Mouse (Mus musculus) MEL (cell line): ENCODE measurements around the gene Mprip. TPM values are rescaled to one million over a fixed set of nuclear protein-coding genes. Genes with fewer than 3 reads are reported as not detected.

Experiments
- DNase-seq: peaks from one replicate; pipeline ENCODE4 v3.0.0; 2011; ENCODE audit warnings: low read depth, low spot score
- H3K27ac ChIP-seq: 2 replicates; pipeline ENCODE4 v1.5.1; 2012; ENCODE audit warnings: low read depth, mild to moderate bottlenecking, control low read depth, low read length, moderate library complexity; ENCODE audit not compliant: control insufficient read depth
- H3K27me3 ChIP-seq, 2 experiments: fragments of 150-350 bp in 1 of 2; sonication (generic) in 1 of 2; 2 replicates each; pipeline ENCODE4 v1.6.1; 2012; ENCODE audit warnings: low read length in 2 of 2, mild to moderate bottlenecking in 2 of 2, improper control_type of control experiment in 1 of 2, moderate library complexity in 1 of 2; ENCODE audit not compliant: insufficient read depth in 2 of 2, control insufficient read depth in 1 of 2
- H3K36me3 ChIP-seq, 2 experiments: 2 replicates each; pipeline ENCODE4 v1.6.1; 2012 to 2014; ENCODE audit warnings: low read length in 2 of 2, improper control_type of control experiment in 1 of 2, inconsistent platforms in 1 of 2, mild to moderate bottlenecking in 1 of 2; ENCODE audit not compliant: insufficient read depth in 2 of 2, control insufficient read depth in 1 of 2
- H3K4me1 ChIP-seq, 2 experiments: fragments of 150-350 bp in 1 of 2; sonication (generic) in 1 of 2; 2 replicates each; pipeline ENCODE4 v1.6.1; 2012; ENCODE audit warnings: low read length in 2 of 2, improper control_type of control experiment in 1 of 2, mild to moderate bottlenecking in 1 of 2; ENCODE audit not compliant: insufficient read depth in 2 of 2, control insufficient read depth in 1 of 2
- H3K4me3 ChIP-seq, 2 experiments: fragments of 150-350 bp in 1 of 2; sonication (generic) in 1 of 2; 2 replicates each; pipeline ENCODE4 v1.5.1; 2012; ENCODE audit warnings: low read depth in 2 of 2, low read length in 2 of 2, mild to moderate bottlenecking in 2 of 2, moderate library complexity in 2 of 2, control low read depth in 1 of 2, improper control_type of control experiment in 1 of 2; ENCODE audit not compliant: control insufficient read depth in 1 of 2, insufficient read depth in 1 of 2
- H3K79me2 ChIP-seq: 2 replicates; pipeline ENCODE4 v1.6.1; 2012; ENCODE audit warnings: mild to moderate bottlenecking, low read length, moderate library complexity; ENCODE audit not compliant: control insufficient read depth, poor library complexity, insufficient read depth
- H3K9ac ChIP-seq: 2 replicates; pipeline ENCODE4 v1.6.1; 2012; ENCODE audit warnings: low read depth, mild to moderate bottlenecking, control low read depth, low read length, moderate library complexity; ENCODE audit not compliant: control insufficient read depth, poor library complexity, severe bottlenecking
- H3K9me3 ChIP-seq: fragments of 150-350 bp; sonication (generic); replicated peaks from 2 replicates; pipeline ENCODE4 v1.6.1; 2012; ENCODE audit warnings: mild to moderate bottlenecking, low read length, improper control_type of control experiment, moderate library complexity; ENCODE audit not compliant: insufficient read depth
- BHLHE40 ChIP-seq: IDR thresholded peaks from 2 replicates; pipeline ENCODE4 v1.6.1; 2012; ENCODE audit warnings: low read depth, mild to moderate bottlenecking, inconsistent platforms, low read length, improper control_type of control experiment, borderline replicate concordance
- CHD1 ChIP-seq: IDR thresholded peaks from 2 replicates; pipeline ENCODE4 v1.6.1; 2012; ENCODE audit warnings: low read depth, mild to moderate bottlenecking, inconsistent platforms, low read length, improper control_type of control experiment
- CTCF ChIP-seq, 3 experiments: IDR thresholded peaks in 2 of 3; conservative IDR thresholded peaks in 1 of 3; 2 replicates each; pipeline ENCODE4 v1.5.1; 2011 to 2012; ENCODE audit warnings: low read length in 3 of 3, low read depth in 2 of 3, mild to moderate bottlenecking in 2 of 3, improper control_type of control experiment in 1 of 3, inconsistent platforms in 1 of 3, mixed read lengths in 1 of 3, moderate library complexity in 1 of 3; ENCODE audit not compliant: control insufficient read depth in 1 of 3, insufficient read depth in 1 of 3, poor library complexity in 1 of 3, severe bottlenecking in 1 of 3
- ELF1 ChIP-seq: IDR thresholded peaks from 2 replicates; pipeline ENCODE4 v1.6.1; 2014; ENCODE audit warnings: low read depth, mild to moderate bottlenecking, inconsistent platforms, low read length, improper control_type of control experiment, moderate library complexity
- EP300 ChIP-seq, 2 experiments: IDR thresholded peaks; 2 replicates each; pipeline ENCODE4 v1.6.1; 2011; ENCODE audit warnings: improper control_type of control experiment in 2 of 2, low read length in 2 of 2, low read depth in 1 of 2, mild to moderate bottlenecking in 1 of 2
- ETS1 ChIP-seq: IDR thresholded peaks from 2 replicates; pipeline ENCODE4 v1.6.1; 2012; ENCODE audit warnings: low read depth, mild to moderate bottlenecking, inconsistent platforms, low read length, improper control_type of control experiment, moderate library complexity
- GABPA ChIP-seq: IDR thresholded peaks from 2 replicates; pipeline ENCODE4 v1.6.1; 2012; ENCODE audit warnings: low read depth, mild to moderate bottlenecking, inconsistent platforms, low read length, improper control_type of control experiment, moderate library complexity
- GATA1 ChIP-seq: IDR thresholded peaks from 2 replicates; pipeline ENCODE4 v1.6.1; 2011; ENCODE audit warnings: low read depth, low read length, improper control_type of control experiment
- JUND ChIP-seq: IDR thresholded peaks from 2 replicates; pipeline ENCODE4 v1.6.1; 2011; ENCODE audit warnings: low read depth, mild to moderate bottlenecking, improper control_type of control experiment, low read length
- MAFK ChIP-seq: IDR thresholded peaks from 2 replicates; pipeline ENCODE4 v1.6.1; 2011; ENCODE audit warnings: low read depth, mild to moderate bottlenecking, low read length, improper control_type of control experiment, borderline replicate concordance
- MAX ChIP-seq: IDR thresholded peaks from 2 replicates; pipeline ENCODE4 v1.6.1; 2011; ENCODE audit warnings: low read length, improper control_type of control experiment
- MAZ ChIP-seq: IDR thresholded peaks from 2 replicates; pipeline ENCODE4 v1.6.1; 2012; ENCODE audit warnings: low read depth, mild to moderate bottlenecking, inconsistent platforms, low read length, improper control_type of control experiment
- MEF2A ChIP-seq: IDR thresholded peaks from 2 replicates; pipeline ENCODE4 v1.6.1; 2014; ENCODE audit warnings: low read depth, mild to moderate bottlenecking, inconsistent platforms, low read length, improper control_type of control experiment; ENCODE audit not compliant: poor library complexity, insufficient replicate concordance, severe bottlenecking; ENCODE audit errors: extremely low read depth
- MXI1 ChIP-seq: IDR thresholded peaks from 2 replicates; pipeline ENCODE4 v1.6.1; 2011; ENCODE audit warnings: mild to moderate bottlenecking, low read depth, low read length, improper control_type of control experiment
- MYB ChIP-seq: IDR thresholded peaks from 2 replicates; pipeline ENCODE4 v1.6.1; 2011; ENCODE audit warnings: mild to moderate bottlenecking, low read depth, low read length, improper control_type of control experiment
- MYC ChIP-seq: IDR thresholded peaks from 2 replicates; pipeline ENCODE4 v1.6.1; 2011; ENCODE audit warnings: low read depth, mild to moderate bottlenecking, low read length, improper control_type of control experiment, moderate library complexity
- NELFE ChIP-seq: IDR thresholded peaks from 2 replicates; pipeline ENCODE4 v1.6.1; 2011; ENCODE audit warnings: low read depth, low read length, improper control_type of control experiment
- NRF1 ChIP-seq: IDR thresholded peaks from 2 replicates; pipeline ENCODE4 v1.6.1; 2014; ENCODE audit warnings: low read depth, mild to moderate bottlenecking, inconsistent platforms, low read length, improper control_type of control experiment, moderate library complexity; ENCODE audit not compliant: poor library complexity, insufficient read depth, severe bottlenecking
- POLR2A ChIP-seq, 2 experiments: IDR thresholded peaks; 2 replicates each; pipeline ENCODE4 v1.6.1; 2011 to 2012; ENCODE audit warnings: low read length in 2 of 2, mild to moderate bottlenecking in 2 of 2, control low read depth in 1 of 2, improper control_type of control experiment in 1 of 2, low read depth in 1 of 2, moderate library complexity in 1 of 2; ENCODE audit not compliant: control insufficient read depth in 1 of 2, insufficient read depth in 1 of 2, poor library complexity in 1 of 2
- POLR2AphosphoS2 ChIP-seq: IDR thresholded peaks from 2 replicates; pipeline ENCODE4 v1.6.1; 2011; ENCODE audit warnings: low read length, improper control_type of control experiment
- POLR2AphosphoS5 ChIP-seq: IDR thresholded peaks from 2 replicates; pipeline ENCODE4 v1.6.1; 2012; ENCODE audit warnings: low read depth, borderline replicate concordance, mild to moderate bottlenecking, inconsistent platforms, low read length, moderate library complexity, mixed read lengths
- RAD21 ChIP-seq: IDR thresholded peaks from 2 replicates; pipeline ENCODE4 v1.6.1; 2011; ENCODE audit warnings: mild to moderate bottlenecking, low read depth, low read length, improper control_type of control experiment
- RCOR1 ChIP-seq: IDR thresholded peaks from 2 replicates; pipeline ENCODE4 v1.6.1; 2012; ENCODE audit warnings: low read depth, mild to moderate bottlenecking, inconsistent platforms, low read length, improper control_type of control experiment
- SIN3A ChIP-seq: IDR thresholded peaks from 2 replicates; pipeline ENCODE4 v1.6.1; 2012; ENCODE audit warnings: low read length, improper control_type of control experiment, inconsistent platforms
- SMC3 ChIP-seq: IDR thresholded peaks from 2 replicates; pipeline ENCODE4 v1.6.1; 2011; ENCODE audit warnings: low read depth, low read length, improper control_type of control experiment
- TAL1 ChIP-seq: IDR thresholded peaks from 2 replicates; pipeline ENCODE4 v1.6.1; 2012; ENCODE audit warnings: mild to moderate bottlenecking, inconsistent platforms, low read length, moderate library complexity, mixed read lengths
- TCF12 ChIP-seq: IDR thresholded peaks from 2 replicates; pipeline ENCODE4 v1.6.1; 2014; ENCODE audit warnings: low read depth, mild to moderate bottlenecking, inconsistent platforms, low read length, improper control_type of control experiment, moderate library complexity
- USF1 ChIP-seq: IDR thresholded peaks from 2 replicates; pipeline ENCODE4 v1.6.1; 2014; ENCODE audit warnings: low read depth, mild to moderate bottlenecking, inconsistent platforms, low read length, improper control_type of control experiment, moderate library complexity
- USF2 ChIP-seq, 2 experiments: IDR thresholded peaks; 2 replicates each; pipeline ENCODE4 v1.6.1; 2011 to 2012; ENCODE audit warnings: improper control_type of control experiment in 2 of 2, low read length in 2 of 2, borderline replicate concordance in 1 of 2, inconsistent platforms in 1 of 2, low read depth in 1 of 2, mild to moderate bottlenecking in 1 of 2; ENCODE audit not compliant: insufficient read depth in 1 of 2
- ZC3H11A ChIP-seq: IDR thresholded peaks from 2 replicates; pipeline ENCODE4 v1.6.1; 2012; ENCODE audit warnings: low read depth, mild to moderate bottlenecking, inconsistent platforms, low read length, improper control_type of control experiment
- ZMIZ1 ChIP-seq: IDR thresholded peaks from 2 replicates; pipeline ENCODE4 v1.6.1; 2012; ENCODE audit warnings: low read depth, mild to moderate bottlenecking, inconsistent platforms, low read length, improper control_type of control experiment, moderate library complexity
- ZNF384 ChIP-seq: IDR thresholded peaks from 2 replicates; pipeline ENCODE4 v1.6.1; 2012; ENCODE audit warnings: low read depth, mild to moderate bottlenecking, inconsistent platforms, low read length, improper control_type of control experiment
- polyA plus RNA-seq, 2 experiments: library from polyadenylated mRNA; stranded (reverse) in 1 of 2; unstranded in 1 of 2; fragments of >175 nt in 1 of 2; fragments of >200 nt in 1 of 2; gene quantifications; 2 replicates each; pipeline versions ENCODE4 v1.2.1 to v1.2.4; 2012; ENCODE audit warnings: low replicate concordance in 2 of 2, low read depth in 1 of 2; ENCODE audit not compliant: insufficient read length in 2 of 2, insufficient read depth in 1 of 2, missing spikeins in 1 of 2
- total RNA-seq: library from RNA; depleted of rRNA; stranded (reverse); fragments of 300-350 nt; gene quantifications from 2 replicates; pipeline ENCODE4 v1.2.3, GENCODE M21; 2012

Gene Mprip
- total and polyA plus RNA-seq, 3 experiments, result 103 to 174 (median 142) TPM

DNA sequence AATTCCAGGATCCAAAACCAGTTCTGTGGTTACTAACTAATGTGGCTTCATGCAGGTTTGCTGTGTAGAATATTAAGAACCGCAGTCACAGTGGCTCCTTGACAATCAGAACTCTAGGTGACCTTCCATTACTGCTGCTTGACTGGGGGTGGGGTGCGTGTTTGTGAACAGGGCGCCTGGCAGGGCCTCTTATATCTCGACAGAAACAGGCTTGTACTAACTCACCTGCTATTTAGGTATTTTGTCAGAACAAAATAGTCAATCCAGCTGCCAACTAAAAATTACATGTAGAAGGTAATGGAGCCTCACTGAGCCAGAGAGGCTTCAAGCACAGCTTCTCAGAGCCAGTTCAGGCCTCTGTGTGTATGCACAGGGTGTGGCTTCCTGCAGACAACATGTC is 119.1 kb downstream of the Mprip start:
- Histone ChIP-seq H3K36me3 (peaks cover 0 to 1% of the 10 kb centered on the region in 2 experiments; a peak in 2 of 4 replicates), H3K9me3 (no peaks in the 10 kb centered on the region), H3K4me1 (peaks cover 0 to 1% of the 10 kb centered on the region in 2 experiments; a peak in 2 of 4 replicates)
- TF ChIP-seq POLR2A (IDR thresholded peaks at IDR 0.05; ENCODE audit: control insufficient read depth in 1 of 2, insufficient read depth in 1 of 2, low read depth in 1 of 2, low read length in 2 of 2, poor library complexity in 1 of 2), result no peak
- TF ChIP-seq MEF2A, result no peak
- no peak for TF ChIP-seq ZMIZ1
- TF ChIP-seq EP300 (IDR thresholded peaks at IDR 0.05; ENCODE audit: low read depth in 1 of 2, low read length in 2 of 2), result no peak
- no peak for TF ChIP-seq ELF1
- TF ChIP-seq ETS1, result no peak
- no peak for TF ChIP-seq TCF12
- TF ChIP-seq GATA1, result no peak
- no peak for TF ChIP-seq USF2 (IDR thresholded peaks at IDR 0.05; ENCODE audit: borderline replicate concordance in 1 of 2, insufficient read depth in 1 of 2, low read depth in 1 of 2, low read length in 2 of 2)
- TF ChIP-seq NRF1, result no peak
- no peak for TF ChIP-seq MYB
- TF ChIP-seq JUND, result no peak
- TF ChIP-seq SIN3A, result no peak
- no peak for TF ChIP-seq GABPA
- TF ChIP-seq BHLHE40, result no peak
- no peak for TF ChIP-seq NELFE
- TF ChIP-seq POLR2AphosphoS5, result no peak
- no peak for TF ChIP-seq MXI1
- TF ChIP-seq, all 39 proteins: peak for 0
- no peak overlapping the region for H3K9ac ChIP-seq
- no peak overlapping the region for H3K27ac ChIP-seq
- no peak overlapping the region for H3K4me3 ChIP-seq
- DNase-seq, result no peak
- H3K79me2 ChIP-seq, result no peaks in the 10 kb centered on the region
- no peaks in the 10 kb centered on the region for H3K27me3 ChIP-seq

DNA sequence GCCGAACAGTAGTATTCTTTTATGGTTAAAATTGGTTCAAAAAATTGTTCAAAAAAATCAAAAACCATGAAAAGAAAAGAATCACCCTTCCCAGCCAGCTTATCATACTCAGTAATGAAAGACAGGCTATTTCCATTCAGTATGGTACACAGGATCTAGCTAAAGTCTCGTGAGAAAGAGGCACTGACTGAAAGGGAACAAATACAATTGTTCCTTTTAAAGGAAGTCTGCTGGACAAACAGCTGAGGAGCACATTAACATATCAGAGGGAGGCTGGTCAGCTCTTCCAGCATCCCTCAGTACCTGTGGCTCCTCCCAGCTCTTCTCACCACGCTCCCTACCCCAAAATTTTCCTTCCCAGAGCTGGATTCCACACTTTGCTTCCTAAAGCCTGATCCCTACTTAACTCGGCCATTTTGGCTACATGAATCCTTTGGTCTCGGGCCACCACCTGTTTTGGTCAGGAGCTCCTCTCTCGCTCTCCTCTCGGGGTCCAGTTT is 121.0 kb downstream of the Mprip start:
- Histone ChIP-seq H3K9me3 (no peaks in the 10 kb centered on the region), H3K4me3 (no peak overlapping the region), H3K27ac (no peak overlapping the region), H3K27me3 (no peaks in the 10 kb centered on the region), H3K36me3 (no peaks in the 10 kb centered on the region; a peak in 1 of 4 replicates), H3K79me2 (no peaks in the 10 kb centered on the region), H3K4me1 (peaks cover 0 to 6% of the 10 kb centered on the region in 2 experiments; a peak in 2 of 4 replicates), H3K9ac (no peak overlapping the region)
- TF ChIP-seq RCOR1 (no peak), SMC3 (no peak), MAZ (no peak), CHD1 (no peak), CTCF (IDR thresholded peaks at IDR 0.05 in 2 of 3, conservative IDR thresholded peaks at IDR 0.05 in 1 of 3; ENCODE audit: control insufficient read depth in 1 of 3, insufficient read depth in 1 of 3, low read depth in 2 of 3, low read length in 3 of 3, poor library complexity in 1 of 3, severe bottlenecking in 1 of 3) (no peak), MEF2A (no peak), RAD21 (no peak), ELF1 (no peak), ZC3H11A (no peak), ZNF384 (no peak), EP300 (IDR thresholded peaks at IDR 0.05; ENCODE audit: low read depth in 1 of 2, low read length in 2 of 2) (no peak), MYC (no peak), MYB (no peak), TCF12 (no peak), USF2 (IDR thresholded peaks at IDR 0.05; ENCODE audit: borderline replicate concordance in 1 of 2, insufficient read depth in 1 of 2, low read depth in 1 of 2, low read length in 2 of 2) (no peak), MAFK (no peak), MAX (no peak), TAL1 (no peak), USF1 (no peak), POLR2AphosphoS2 (no peak)
- DNase-seq, result no peak
